8 mouse cellular contexts compared by ENCODE assay signal in the genomic region with DNA sequence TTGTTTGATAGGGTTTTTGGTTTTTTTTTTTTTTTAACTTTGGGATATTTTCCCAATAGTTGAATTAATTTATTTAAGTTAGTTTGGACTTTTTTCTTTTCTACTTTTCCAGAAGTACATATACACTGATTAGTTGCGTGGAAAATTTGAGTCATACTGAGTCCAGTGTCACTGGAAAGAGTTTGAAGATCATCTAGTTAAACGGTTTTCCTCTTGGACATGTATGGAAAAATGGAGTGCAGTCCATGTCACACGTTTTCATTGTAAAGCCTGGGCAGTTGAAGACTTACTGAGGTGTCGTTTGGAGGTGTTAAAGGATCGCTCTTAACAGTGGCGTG. TPM values are rescaled to one million over a fixed set of nuclear protein-coding genes. Genes with fewer than 3 reads are reported as not detected.
DNase-seq lines count a peak whose midpoint lies in the region; ATAC-seq lines count a peak whose summit lies in the region.
"Had no signal": no experiment of that assay in that cellular context is flagged by ENCODE, and none has a peak within 500 bp of the region (broad histone marks: within the 10 kb centered on the region; RNA-seq: fewer than 3 reads in every experiment).

No protein-coding gene starts in this region.

- no peak for ATAC-seq in forebrain, embryonic 16.5 days
- ATAC-seq in liver, embryonic 15.5 days (ENCODE audit: insufficient read depth), result no peak

- peak; percentile 27 for DNase-seq in 3T3-L1 (ENCODE audit: low read depth, low spot score)
- peak; percentile 54 for DNase-seq in 416B (ENCODE audit: low read depth)
- no peak for DNase-seq in ovary, adult 18-20 months (ENCODE audit: low spot score)
- no peak for DNase-seq in cerebellum, adult 8-10 months
- no peak for DNase-seq in spleen, adult 18-20 months
- DNase-seq: thymus, postnatal 36 days had no signal

- 74% methylated on average over 6 of the region's 6 CpGs for WGBS in forebrain, embryonic 16.5 days
- 65% methylated on average over 6 of the region's 6 CpGs for WGBS in liver, embryonic 15.5 days (ENCODE audit: insufficient replicate concordance)

- peak overlapping the region; percentile 36; the same call in 1 of the 2 replicates for H3K9ac ChIP-seq in forebrain, embryonic 16.5 days (replicated peaks; ENCODE audit: low read depth, low read length)
- peak overlapping the region; percentile 97; the same call in 1 of the 2 replicates for H3K9ac ChIP-seq in liver, embryonic 15.5 days

- no peak overlapping the region for H3K27ac ChIP-seq in forebrain, embryonic 16.5 days (ENCODE audit: low read length)
- H3K27ac ChIP-seq in liver, embryonic 15.5 days (replicated peaks), result no peak overlapping the region

- H3K4me1 ChIP-seq in forebrain, embryonic 16.5 days (replicated peaks; ENCODE audit: control insufficient read depth, insufficient read depth, low read length), result peaks cover 16% of the 10 kb centered on the region
- peaks cover 31% of the 10 kb centered on the region for H3K4me1 ChIP-seq in liver, embryonic 15.5 days (replicated peaks)

- no peaks in the 10 kb centered on the region for H3K27me3 ChIP-seq in forebrain, embryonic 16.5 days (replicated peaks; ENCODE audit: control insufficient read depth, insufficient read depth, low read length)
- no peaks in the 10 kb centered on the region for H3K27me3 ChIP-seq in liver, embryonic 15.5 days

- no peaks in the 10 kb centered on the region for H3K36me3 ChIP-seq in forebrain, embryonic 16.5 days (ENCODE audit: control insufficient read depth, insufficient read depth)
- H3K36me3 ChIP-seq in liver, embryonic 15.5 days (replicated peaks), result no peaks in the 10 kb centered on the region

- H3K4me2 ChIP-seq in forebrain, embryonic 16.5 days (ENCODE audit: low read length), result peak overlapping the region; percentile 77
- H3K4me2 ChIP-seq in liver, embryonic 15.5 days, result peak overlapping the region; percentile 81

- H3K9me3 ChIP-seq in forebrain, embryonic 16.5 days (ENCODE audit: control insufficient read depth, low read length), result no peaks in the 10 kb centered on the region
- H3K9me3 ChIP-seq in liver, embryonic 15.5 days (replicated peaks), result no peaks in the 10 kb centered on the region

- peak overlapping the region; percentile 98 for H3K4me3 ChIP-seq in forebrain, embryonic 16.5 days (replicated peaks; ENCODE audit: low read length)
- peak overlapping the region; percentile 96 for H3K4me3 ChIP-seq in liver, embryonic 15.5 days (replicated peaks)

RNA-seq across cellular contexts. Expression of gene Gars, which starts 1.6 kb away (rescaled TPM):
- polyA plus RNA-seq in forebrain, embryonic 16.5 days (2015; fragmentation: Nextera tagmentation; extraction: Ambion mirVana), result 229 and 233 TPM in 2 replicates
- 100 TPM in 2 replicates for polyA plus RNA-seq in liver, embryonic 15.5 days (2015; fragmentation: Nextera tagmentation; extraction: Ambion mirVana)

RNA-seq across cellular contexts. Expression of gene Ggct, which starts 46.7 kb away (rescaled TPM):
- polyA plus RNA-seq in forebrain, embryonic 16.5 days (2015; fragmentation: Nextera tagmentation; extraction: Ambion mirVana), result 18.9 and 21.0 TPM in 2 replicates
- 3.0 and 4.0 TPM in 2 replicates for polyA plus RNA-seq in liver, embryonic 15.5 days (2015; fragmentation: Nextera tagmentation; extraction: Ambion mirVana)

Comparison
In these comparisons a context has a peak if more than half of its experiments do, and no peak if none do; other contexts are left out.
1. DNase-seq: peak in 3T3-L1 (single experiment) and 416B (single experiment); none in ovary, adult 18-20 months (single experiment), cerebellum, adult 8-10 months (single experiment) and spleen, adult 18-20 months (0 of 2).